Mouse (Mus musculus): ENCODE results near the gene Slamf6. TPM values are rescaled to one million over a fixed set of nuclear protein-coding genes. Genes with fewer than 3 reads are reported as not detected.
"Not testable (repeated sequence)": the region's sequence is repeated elsewhere in the genome, so short reads cannot be mapped to it uniquely, and the experiment has no call there.

Slamf6 gene
- polyA plus RNA-seq (2015; fragmentation: Nextera tagmentation; extraction: Ambion mirVana): not detected in 2 replicates

GRCm38 (mm10) chr1:171917305-171918039, at the start of gene Slamf6:
TSS of gene Slamf6 (plus strand) at chr1:171917515.
- no peak for ATAC-seq (replicated peaks)
- 89% methylated on average over 14 of the region's 14 CpGs for WGBS
- Histone ChIP-seq H3K4me3 (no peak within 1 kb of the TSS), H3K9ac (replicated peaks) (no peak within 1 kb of the TSS), H3K27ac (replicated peaks) (no peak within 1 kb of the TSS), H3K9me3 (no peaks in the 10 kb centered on the region), H3K4me1 (no peaks in the 10 kb centered on the region), H3K4me2 (replicated peaks) (no peak within 1 kb of the TSS), H3K27me3 (no peaks in the 10 kb centered on the region), H3K36me3 (no peaks in the 10 kb centered on the region)

GRCm38 (mm10) chr1:171886989-171887388, 30.3 kb upstream of the Slamf6 start:
- Histone ChIP-seq H3K4me1 (no peaks in the 10 kb centered on the region), H3K4me2 (replicated peaks) (no peak overlapping the region), H3K4me3 (no peak overlapping the region), H3K9me3 (no peaks in the 10 kb centered on the region), H3K9ac (replicated peaks) (no peak overlapping the region), H3K27me3 (no peaks in the 10 kb centered on the region), H3K27ac (replicated peaks) (no peak overlapping the region), H3K36me3 (no peaks in the 10 kb centered on the region)
- no peak for ATAC-seq (replicated peaks)
- 93% methylated on average over 1 of the region's 1 CpGs for WGBS

GRCm38 (mm10) chr1:171895364-171895763, 22.0 kb upstream of the Slamf6 start, which contains the start of gene Gm10521:
TSS of gene Gm10521 (plus strand) at chr1:171895664.
- not testable (repeated sequence) for H3K4me2 ChIP-seq (replicated peaks); H3K27me3 ChIP-seq; ATAC-seq (replicated peaks); H3K4me1 ChIP-seq; H3K9me3 ChIP-seq; H3K4me3 ChIP-seq; H3K9ac ChIP-seq (replicated peaks); H3K27ac ChIP-seq (replicated peaks); H3K36me3 ChIP-seq
- 76% methylated on average over 5 of the region's 5 CpGs for WGBS

GRCm38 (mm10) chr1:171904011-171904410, 13.3 kb upstream of the Slamf6 start:
- 74% methylated on average over 1 of the region's 1 CpGs for WGBS
- Histone ChIP-seq H3K9ac (replicated peaks) (no peak overlapping the region), H3K27ac (replicated peaks) (no peak overlapping the region), H3K4me1 (no peaks in the 10 kb centered on the region), H3K36me3 (no peaks in the 10 kb centered on the region), H3K4me3 (no peak overlapping the region), H3K4me2 (replicated peaks) (no peak overlapping the region), H3K9me3 (no peaks in the 10 kb centered on the region), H3K27me3 (no peaks in the 10 kb centered on the region)
- ATAC-seq (replicated peaks): no peak

GRCm38 (mm10) chr1:171915638-171916458, 1.5 kb upstream of the Slamf6 start:
- WGBS: 74% methylated on average over 13 of the region's 13 CpGs
- Histone ChIP-seq H3K36me3 (no peaks in the 10 kb centered on the region), H3K27ac (replicated peaks) (no peak overlapping the region), H3K4me2 (replicated peaks) (no peak overlapping the region), H3K9me3 (no peaks in the 10 kb centered on the region), H3K9ac (replicated peaks) (no peak overlapping the region), H3K27me3 (no peaks in the 10 kb centered on the region), H3K4me3 (no peak overlapping the region), H3K4me1 (no peaks in the 10 kb centered on the region)
- ATAC-seq (replicated peaks): no peak

- Histone ChIP-seq H3K27ac (replicated peaks) (no peak overlapping the region), H3K9me3 (no peaks in the 10 kb centered on the region), H3K36me3 (no peaks in the 10 kb centered on the region), H3K27me3 (no peaks in the 10 kb centered on the region), H3K4me1 (no peaks in the 10 kb centered on the region), H3K4me2 (replicated peaks) (no peak overlapping the region), H3K4me3 (no peak overlapping the region), H3K9ac (replicated peaks) (no peak overlapping the region)
- WGBS: 87% methylated on average over 12 of the region's 12 CpGs
- no peak for ATAC-seq (replicated peaks)
These were observed 1.0 kb downstream of the Slamf6 start for GRCm38 (mm10) chr1:171918136-171918920.

- Histone ChIP-seq H3K4me1 (no peaks in the 10 kb centered on the region), H3K4me2 (replicated peaks) (no peak overlapping the region), H3K9ac (replicated peaks) (no peak overlapping the region), H3K9me3 (no peaks in the 10 kb centered on the region), H3K27me3 (no peaks in the 10 kb centered on the region), H3K4me3 (no peak overlapping the region), H3K27ac (replicated peaks) (no peak overlapping the region), H3K36me3 (no peaks in the 10 kb centered on the region)
- WGBS: 85% methylated on average over 5 of the region's 5 CpGs
- ATAC-seq (replicated peaks): no peak
These were observed 1.9 kb downstream of the Slamf6 start for GRCm38 (mm10) chr1:171919193-171919592.

- H3K36me3 ChIP-seq: no peaks in the 10 kb centered on the region
- ATAC-seq (replicated peaks): no peak
- H3K4me3 ChIP-seq: no peak overlapping the region
- no peak overlapping the region for H3K27ac ChIP-seq (replicated peaks)
- no peak overlapping the region for H3K4me2 ChIP-seq (replicated peaks)
- H3K9me3 ChIP-seq: no peaks in the 10 kb centered on the region
- H3K4me1 ChIP-seq: no peaks in the 10 kb centered on the region
- WGBS: 85% methylated on average over 6 of the region's 6 CpGs
- no peak overlapping the region for H3K9ac ChIP-seq (replicated peaks)
- no peaks in the 10 kb centered on the region for H3K27me3 ChIP-seq
These were observed 2.7 kb downstream of the Slamf6 start for GRCm38 (mm10) chr1:171919901-171920510.

GRCm38 (mm10) chr1:171920989-171921621, 3.8 kb downstream of the Slamf6 start:
- Histone ChIP-seq H3K4me2 (replicated peaks) (no peak overlapping the region), H3K4me3 (no peak overlapping the region), H3K36me3 (no peaks in the 10 kb centered on the region), H3K9me3 (no peaks in the 10 kb centered on the region), H3K27me3 (no peaks in the 10 kb centered on the region), H3K27ac (replicated peaks) (no peak overlapping the region), H3K4me1 (no peaks in the 10 kb centered on the region), H3K9ac (replicated peaks) (no peak overlapping the region)
- no peak for ATAC-seq (replicated peaks)
- WGBS: 90% methylated on average over 9 of the region's 9 CpGs

GRCm38 (mm10) chr1:171921641-171922040, 4.3 kb downstream of the Slamf6 start:
- no peak overlapping the region for H3K27ac ChIP-seq (replicated peaks)
- no peak overlapping the region for H3K4me3 ChIP-seq
- no peak overlapping the region for H3K4me2 ChIP-seq (replicated peaks)
- no peak overlapping the region for H3K9ac ChIP-seq (replicated peaks)
- H3K4me1 ChIP-seq: no peaks in the 10 kb centered on the region
- no peaks in the 10 kb centered on the region for H3K27me3 ChIP-seq
- 81% methylated on average over 2 of the region's 2 CpGs for WGBS
- H3K36me3 ChIP-seq: no peaks in the 10 kb centered on the region
- no peaks in the 10 kb centered on the region for H3K9me3 ChIP-seq
- no peak for ATAC-seq (replicated peaks)

GRCm38 (mm10) chr1:171922844-171923243, 5.5 kb downstream of the Slamf6 start:
- H3K4me3 ChIP-seq: no peak overlapping the region
- H3K36me3 ChIP-seq: no peaks in the 10 kb centered on the region
- H3K9me3 ChIP-seq: no peaks in the 10 kb centered on the region
- no peak overlapping the region for H3K27ac ChIP-seq (replicated peaks)
- WGBS: 94% methylated on average over 5 of the region's 5 CpGs
- no peaks in the 10 kb centered on the region for H3K4me1 ChIP-seq
- H3K9ac ChIP-seq (replicated peaks): no peak overlapping the region
- no peaks in the 10 kb centered on the region for H3K27me3 ChIP-seq
- no peak overlapping the region for H3K4me2 ChIP-seq (replicated peaks)
- ATAC-seq (replicated peaks): no peak
